Mouse (Mus musculus) ES-Bruce4 (cell line): Measurements from ENCODE around the gene Kbtbd4. TPM values are rescaled to one million over a fixed set of nuclear protein-coding genes. Genes with fewer than 3 reads are reported as not detected.

ENCODE experiments used
- H3K27ac ChIP-seq: 2 replicates; pipeline ENCODE4 v1.5.1; 2012; ENCODE audit warnings: low read length, inconsistent platforms; ENCODE audit not compliant: insufficient read depth
- H3K27me3 ChIP-seq: 2 replicates; pipeline ENCODE4 v1.6.1; 2012; ENCODE audit warnings: mild to moderate bottlenecking, low read length, inconsistent platforms; ENCODE audit not compliant: control insufficient read depth, poor library complexity, insufficient read depth, severe bottlenecking
- H3K36me3 ChIP-seq: 2 replicates; pipeline ENCODE4 v1.6.1; 2012; ENCODE audit warnings: inconsistent platforms, mild to moderate bottlenecking, low read length, moderate library complexity; ENCODE audit not compliant: control insufficient read depth, poor library complexity, insufficient read depth, severe bottlenecking
- H3K4me1 ChIP-seq: one replicate; pipeline ENCODE4 v1.8.1; 2011; ENCODE audit warnings: low read length; ENCODE audit not compliant: control insufficient read depth, insufficient read depth
- H3K4me3 ChIP-seq: 2 replicates; pipeline ENCODE4 v1.5.1; 2011; ENCODE audit warnings: low read depth, mild to moderate bottlenecking, low read length
- H3K9ac ChIP-seq: 2 replicates; pipeline ENCODE4 v1.6.1; 2012; ENCODE audit warnings: low read depth, mild to moderate bottlenecking, inconsistent platforms; ENCODE audit not compliant: poor library complexity, severe bottlenecking
- H3K9me3 ChIP-seq: replicated peaks from 2 replicates; pipeline ENCODE4 v1.6.1; 2012; ENCODE audit warnings: mild to moderate bottlenecking, low read length, inconsistent platforms; ENCODE audit not compliant: control insufficient read depth, poor library complexity, insufficient read depth, severe bottlenecking
- CTCF ChIP-seq: IDR thresholded peaks from one replicate; pipeline ENCODE4 v1.8.1; 2011; ENCODE audit warnings: low read depth, low read length
- EP300 ChIP-seq: IDR thresholded peaks from 2 replicates; pipeline ENCODE4 v1.6.1; 2011; ENCODE audit warnings: low read depth, low read length; ENCODE audit not compliant: insufficient read depth
- POLR2A ChIP-seq: IDR thresholded peaks from one replicate; pipeline ENCODE4 v1.8.1; 2011; ENCODE audit warnings: low read length; ENCODE audit not compliant: insufficient read depth
- polyA plus RNA-seq: library from polyadenylated mRNA; stranded (reverse); fragments of >200 nt; gene quantifications from 2 replicates; pipeline ENCODE4 v1.2.4, GENCODE M21; 2011; ENCODE audit warnings: low read depth; ENCODE audit not compliant: missing spikeins, insufficient read depth, insufficient read length

Gene Kbtbd4
- polyA plus RNA-seq, 1 experiment = 24.0 TPM

GRCm38 (mm10) chr2:90917999-90918698 is 13.6 kb downstream of the Kbtbd4 start:
- no peaks in the 10 kb centered on the region for H3K27me3 ChIP-seq
- H3K9me3 ChIP-seq = no peaks in the 10 kb centered on the region
- H3K36me3 ChIP-seq = no peaks in the 10 kb centered on the region
- peak overlapping the region; percentile 71 for H3K4me3 ChIP-seq
- H3K9ac ChIP-seq = peak overlapping the region; percentile 94
- no peak overlapping the region for H3K27ac ChIP-seq
- H3K4me1 ChIP-seq = no peaks in the 10 kb centered on the region
- TF ChIP-seq CTCF = no peak
- no peak for TF ChIP-seq EP300

GRCm38 (mm10) chr2:90921178-90921577 is 16.6 kb downstream of the Kbtbd4 start:
- no peak overlapping the region for H3K9ac ChIP-seq
- no peak overlapping the region for H3K27ac ChIP-seq
- H3K4me1 ChIP-seq = no peaks in the 10 kb centered on the region
- H3K9me3 ChIP-seq = no peaks in the 10 kb centered on the region
- no peak overlapping the region for H3K4me3 ChIP-seq
- TF ChIP-seq EP300 (no peak), CTCF (no peak), POLR2A (no peak)
- no peaks in the 10 kb centered on the region for H3K36me3 ChIP-seq
- H3K27me3 ChIP-seq = no peaks in the 10 kb centered on the region

GRCm38 (mm10) chr2:90922636-90923035 is 18.1 kb downstream of the Kbtbd4 start:
- Histone ChIP-seq H3K36me3 (no peaks in the 10 kb centered on the region), H3K9me3 (no peaks in the 10 kb centered on the region), H3K4me1 (no peaks in the 10 kb centered on the region), H3K27me3 (no peaks in the 10 kb centered on the region), H3K9ac (no peak overlapping the region), H3K4me3 (no peak overlapping the region), H3K27ac (no peak overlapping the region)
- no peak for TF ChIP-seq CTCF
- no peak for TF ChIP-seq POLR2A
- TF ChIP-seq EP300 = no peak

- Histone ChIP-seq H3K4me1 (no peaks in the 10 kb centered on the region), H3K4me3 (no peak overlapping the region), H3K9me3 (no peaks in the 10 kb centered on the region), H3K27me3 (no peaks in the 10 kb centered on the region), H3K27ac (no peak overlapping the region), H3K36me3 (no peaks in the 10 kb centered on the region), H3K9ac (no peak overlapping the region)
- TF ChIP-seq POLR2A (no peak), EP300 (no peak), CTCF (no peak)
Observed at GRCm38 (mm10) chr2:90928566-90928965, 24.0 kb downstream of the Kbtbd4 start.

- Histone ChIP-seq H3K36me3 (no peaks in the 10 kb centered on the region), H3K27ac (no peak overlapping the region), H3K27me3 (no peaks in the 10 kb centered on the region), H3K4me1 (no peaks in the 10 kb centered on the region), H3K9me3 (no peaks in the 10 kb centered on the region), H3K9ac (no peak overlapping the region), H3K4me3 (no peak overlapping the region)
- TF ChIP-seq POLR2A = no peak
- no peak for TF ChIP-seq EP300
- no peak for TF ChIP-seq CTCF
Observed at GRCm38 (mm10) chr2:90931829-90932228, 27.3 kb downstream of the Kbtbd4 start.

- TF ChIP-seq EP300 (no peak), CTCF (no peak), POLR2A (no peak)
- Histone ChIP-seq H3K9me3 (no peaks in the 10 kb centered on the region), H3K36me3 (no peaks in the 10 kb centered on the region), H3K4me1 (no peaks in the 10 kb centered on the region), H3K27ac (no peak overlapping the region), H3K27me3 (no peaks in the 10 kb centered on the region), H3K9ac (no peak overlapping the region), H3K4me3 (no peak overlapping the region)
Observed at GRCm38 (mm10) chr2:90932273-90932672, 27.7 kb downstream of the Kbtbd4 start.
